Mouse (Mus musculus) heart, adult 2 months (tissue): ENCODE results near the gene Pyurf.

Experiments used
- EP300 ChIP-seq: fragments of 200-500 bp; IDR thresholded peaks from 2 replicates; pipeline ENCODE4 v1.6.1; 2011; ENCODE audit warnings: low read depth, low read length, control low read depth; ENCODE audit not compliant: insufficient read depth
- POLR2A ChIP-seq: fragments of 200-500 bp; IDR thresholded peaks from 2 replicates; pipeline ENCODE4 v1.6.1; 2011; ENCODE audit warnings: mild to moderate bottlenecking, low read depth, low read length, control low read depth; ENCODE audit not compliant: insufficient read depth

DNA sequence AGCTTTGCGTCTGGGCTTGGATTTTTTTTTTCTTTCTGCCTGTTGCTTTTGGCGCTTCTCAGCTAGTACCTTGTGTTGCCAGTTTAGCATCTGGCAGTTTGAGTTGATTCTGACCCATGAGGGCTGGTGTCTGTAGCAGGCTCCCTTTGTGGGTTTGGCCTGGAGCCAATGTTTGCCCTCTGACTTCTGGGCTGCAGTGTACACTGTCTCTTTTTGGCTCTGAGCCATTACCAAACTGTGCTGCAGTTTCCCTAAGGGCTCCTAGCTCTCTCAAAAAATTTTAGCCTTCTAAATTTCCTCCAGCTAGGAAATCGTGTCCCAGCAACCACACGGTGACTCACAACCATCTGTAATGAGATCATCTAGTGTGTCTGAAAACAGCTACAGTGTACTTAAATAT, 50.1 kb downstream of the Pyurf start:
- TF ChIP-seq POLR2A (no peak), EP300 (no peak)
